Mouse (Mus musculus) limb, embryonic 10.5 days (tissue): ENCODE results near the gene Fanci. TPM values are rescaled to one million over a fixed set of nuclear protein-coding genes. Genes with fewer than 3 reads are reported as not detected.
A peak's percentile ranks its signal among the peaks of the same experiment; 100 is the strongest.

Source experiments
- DNase-seq: peaks from one replicate; pipeline ENCODE4 v3.0.0-alpha.2; 2017; ENCODE audit warnings: low spot score
- H3K27ac ChIP-seq: fragments of 300-500 bp; sonication (generic); 2 replicates; pipeline ENCODE4 v1.5.1; 2016; ENCODE audit warnings: mild to moderate bottlenecking
- H3K27me3 ChIP-seq: fragments of 300-500 bp; sonication (generic); 2 replicates; pipeline ENCODE4 v1.6.1; 2016; ENCODE audit warnings: low read depth, mild to moderate bottlenecking; ENCODE audit not compliant: poor library complexity, severe bottlenecking
- H3K36me3 ChIP-seq: fragments of 300-500 bp; sonication (generic); 2 replicates; pipeline ENCODE4 v1.6.1; 2016; ENCODE audit warnings: mild to moderate bottlenecking, moderate library complexity
- H3K4me1 ChIP-seq: fragments of 300-500 bp; sonication (generic); 2 replicates; pipeline ENCODE4 v1.6.1; 2016
- H3K4me3 ChIP-seq: fragments of 300-500 bp; sonication (generic); 2 replicates; pipeline ENCODE4 v1.5.1; 2016; ENCODE audit warnings: mild to moderate bottlenecking, moderate library complexity
- H3K9me3 ChIP-seq: fragments of 300-500 bp; sonication (generic); replicated peaks from 2 replicates; pipeline ENCODE4 v1.6.1; 2016; ENCODE audit warnings: mild to moderate bottlenecking
- WGBS: fragments of 180-500 bp; shearing (Covaris S2); methylation state at CpG from one replicate; pipeline ENCODE4 v1.1.7; 2016; 5-methylcytosine and 5-hydroxymethylcytosine counted together
- polyA plus RNA-seq: library from polyadenylated mRNA; unstranded; fragments of >200 nt; fragmentation: Nextera tagmentation; extraction: Ambion mirVana; gene quantifications from 2 replicates; pipeline ENCODE4 v1.2.1, GENCODE M21; 2016

The Fanci gene
- polyA plus RNA-seq, 1 experiment from 2014 or later, result 22.4 TPM

- Histone ChIP-seq H3K4me1 (no peaks in the 10 kb centered on the region), H3K27ac (no peak overlapping the region), H3K27me3 (no peaks in the 10 kb centered on the region), H3K4me3 (no peak overlapping the region), H3K36me3 (peaks cover 78% of the 10 kb centered on the region), H3K9me3 (no peaks in the 10 kb centered on the region)
- DNase-seq, result no peak
- 85% methylated on average over 2 of the region's 2 CpGs for WGBS
These were observed 48.3 kb downstream of the Fanci start for GRCm38 (mm10) chr7:79440035-79440434.

- Histone ChIP-seq H3K27me3 (no peaks in the 10 kb centered on the region), H3K27ac (no peak overlapping the region), H3K36me3 (peaks cover 99% of the 10 kb centered on the region), H3K4me3 (no peak overlapping the region), H3K4me1 (no peaks in the 10 kb centered on the region), H3K9me3 (no peaks in the 10 kb centered on the region)
- DNase-seq, result no peak
- 94% methylated on average over 2 of the region's 2 CpGs for WGBS
These were observed 55.3 kb downstream of the Fanci start for GRCm38 (mm10) chr7:79447048-79447447.

- H3K9me3 ChIP-seq, result no peaks in the 10 kb centered on the region
- no peak overlapping the region for H3K27ac ChIP-seq
- 88% methylated on average over 3 of the region's 3 CpGs for WGBS
- H3K27me3 ChIP-seq, result no peaks in the 10 kb centered on the region
- no peaks in the 10 kb centered on the region for H3K4me1 ChIP-seq
- DNase-seq, result no peak
- peaks cover 99% of the 10 kb centered on the region for H3K36me3 ChIP-seq
- no peak overlapping the region for H3K4me3 ChIP-seq
These were observed 55.8 kb downstream of the Fanci start for GRCm38 (mm10) chr7:79447486-79447885.

GRCm38 (mm10) chr7:79461721-79462120 lies 70.0 kb downstream of the Fanci start:
- H3K36me3 ChIP-seq, result peaks cover 75% of the 10 kb centered on the region
- DNase-seq, result no peak
- H3K9me3 ChIP-seq, result no peaks in the 10 kb centered on the region
- H3K4me3 ChIP-seq, result no peak overlapping the region
- 92% methylated on average over 10 of the region's 10 CpGs for WGBS
- peaks cover 22% of the 10 kb centered on the region for H3K4me1 ChIP-seq
- peaks cover 10% of the 10 kb centered on the region for H3K27me3 ChIP-seq
- H3K27ac ChIP-seq, result no peak overlapping the region

GRCm38 (mm10) chr7:79463376-79464077 lies 71.8 kb downstream of the Fanci start:
- peaks cover 40% of the 10 kb centered on the region for H3K4me1 ChIP-seq
- WGBS, result 93% methylated on average over 11 of the region's 11 CpGs
- peaks cover 13% of the 10 kb centered on the region for H3K27me3 ChIP-seq
- H3K9me3 ChIP-seq, result no peaks in the 10 kb centered on the region
- H3K4me3 ChIP-seq, result no peak overlapping the region
- H3K27ac ChIP-seq, result no peak overlapping the region
- DNase-seq, result no peak
- peaks cover 57% of the 10 kb centered on the region for H3K36me3 ChIP-seq

GRCm38 (mm10) chr7:79464776-79465420 lies 73.2 kb downstream of the Fanci start:
- H3K27ac ChIP-seq, result peak overlapping the region; percentile 92
- WGBS, result 8% methylated on average over 47 of the region's 47 CpGs
- H3K4me1 ChIP-seq, result peaks cover 47% of the 10 kb centered on the region
- H3K27me3 ChIP-seq, result peaks cover 21% of the 10 kb centered on the region
- DNase-seq, result peak; percentile 59
- H3K36me3 ChIP-seq, result peaks cover 43% of the 10 kb centered on the region
- no peaks in the 10 kb centered on the region for H3K9me3 ChIP-seq
- peak overlapping the region; percentile 93 for H3K4me3 ChIP-seq

- peak overlapping the region; percentile 92 for H3K27ac ChIP-seq
- peaks cover 47% of the 10 kb centered on the region for H3K4me1 ChIP-seq
- H3K27me3 ChIP-seq, result peaks cover 21% of the 10 kb centered on the region
- peak overlapping the region; percentile 93 for H3K4me3 ChIP-seq
- WGBS, result under 1% methylated on average over 45 of the region's 47 CpGs
- peak; percentile 77 for DNase-seq
- H3K36me3 ChIP-seq, result peaks cover 37% of the 10 kb centered on the region
- no peaks in the 10 kb centered on the region for H3K9me3 ChIP-seq
These were observed 73.8 kb downstream of the Fanci start for GRCm38 (mm10) chr7:79465461-79466044.

- H3K4me1 ChIP-seq, result peaks cover 47% of the 10 kb centered on the region
- DNase-seq, result peak; percentile 99
- under 1% methylated on average over 76 of the region's 76 CpGs for WGBS
- H3K4me3 ChIP-seq, result peak within 1 kb of the TSS; percentile 93
- H3K27ac ChIP-seq, result peak within 1 kb of the TSS; percentile 92
- no peaks in the 10 kb centered on the region for H3K9me3 ChIP-seq
- H3K27me3 ChIP-seq, result peaks cover 21% of the 10 kb centered on the region
- peaks cover 29% of the 10 kb centered on the region for H3K36me3 ChIP-seq
These were observed 74.5 kb downstream of the Fanci start, which contains the start of gene Polg for GRCm38 (mm10) chr7:79466053-79466901. Gene Polg (minus strand): TSS chr7:79466362.

GRCm38 (mm10) chr7:79467951-79468350 lies 76.2 kb downstream of the Fanci start:
- Histone ChIP-seq H3K4me1 (peaks cover 47% of the 10 kb centered on the region), H3K27me3 (peaks cover 21% of the 10 kb centered on the region), H3K36me3 (peaks cover 16% of the 10 kb centered on the region), H3K9me3 (0 out of 2 replicates have a peak, but pooled peaks cover 1% of the 10 kb centered on the region), H3K27ac (peak overlapping the region; percentile 34; the same call in 1 of the 2 replicates), H3K4me3 (peak overlapping the region; percentile 93)
- DNase-seq, result no peak
- 9% methylated on average over 6 of the region's 6 CpGs for WGBS

GRCm38 (mm10) chr7:79468994-79469393 lies 77.3 kb downstream of the Fanci start:
- Histone ChIP-seq H3K36me3 (peaks cover 7% of the 10 kb centered on the region; the same call in 1 of the 2 replicates), H3K9me3 (0 out of 2 replicates have a peak, but pooled peaks cover 1% of the 10 kb centered on the region), H3K4me1 (peaks cover 47% of the 10 kb centered on the region), H3K27me3 (peaks cover 21% of the 10 kb centered on the region), H3K4me3 (no peak overlapping the region), H3K27ac (no peak overlapping the region)
- WGBS, result 46% methylated on average over 8 of the region's 8 CpGs
- no peak for DNase-seq

- Histone ChIP-seq H3K9me3 (0 out of 2 replicates have a peak, but pooled peaks cover 1% of the 10 kb centered on the region), H3K4me3 (no peak overlapping the region), H3K36me3 (no peaks in the 10 kb centered on the region; the same call in 1 of the 2 replicates), H3K27me3 (peaks cover 13% of the 10 kb centered on the region), H3K27ac (no peak overlapping the region), H3K4me1 (peaks cover 39% of the 10 kb centered on the region)
- no peak for DNase-seq
- 73% methylated on average over 5 of the region's 5 CpGs for WGBS
These were observed 78.0 kb downstream of the Fanci start for GRCm38 (mm10) chr7:79469766-79470165.

- Histone ChIP-seq H3K27ac (no peak overlapping the region), H3K36me3 (no peaks in the 10 kb centered on the region), H3K27me3 (peaks cover 10% of the 10 kb centered on the region; the same call in 1 of the 2 replicates), H3K9me3 (0 out of 2 replicates have a peak, but pooled peaks cover 1% of the 10 kb centered on the region), H3K4me3 (no peak overlapping the region), H3K4me1 (peaks cover 30% of the 10 kb centered on the region)
- DNase-seq, result no peak
- 59% methylated on average over 3 of the region's 3 CpGs for WGBS
These were observed 79.0 kb downstream of the Fanci start for GRCm38 (mm10) chr7:79470718-79471117.
